Mouse (Mus musculus) stomach, postnatal 0 days (tissue): Measurements from ENCODE around the gene Ptgis. TPM values are rescaled to one million over a fixed set of nuclear protein-coding genes. Genes with fewer than 3 reads are reported as not detected.

Experiments used
- ATAC-seq: fragments of 200-750 bp; cut with Nextera tagmentation; 2 replicates; pipeline ENCODE4 v1.8.0; 2017; ENCODE audit not compliant: low FRiP score, low TSS enrichment
- DNase-seq: peaks from one replicate; pipeline ENCODE4 v3.0.0-alpha.2; 2016; ENCODE audit warnings: low spot score
- H3K27ac ChIP-seq: fragments of 300-500 bp; sonication (generic); replicated peaks from 2 replicates; pipeline ENCODE4 v1.5.1; 2014; ENCODE audit warnings: mild to moderate bottlenecking, control low read depth
- H3K27me3 ChIP-seq: fragments of 300-500 bp; sonication (generic); 2 replicates; pipeline ENCODE4 v1.6.1; 2014; ENCODE audit warnings: low read length; ENCODE audit not compliant: control insufficient read depth, insufficient read depth
- H3K36me3 ChIP-seq: fragments of 300-500 bp; sonication (generic); 2 replicates; pipeline ENCODE4 v1.6.1; 2014; ENCODE audit warnings: low read length, mixed read lengths; ENCODE audit not compliant: control insufficient read depth, insufficient read depth
- H3K4me1 ChIP-seq: fragments of 300-500 bp; sonication (generic); replicated peaks from 2 replicates; pipeline ENCODE4 v1.6.1; 2014; ENCODE audit warnings: antibody characterized with exemption; ENCODE audit not compliant: control insufficient read depth, insufficient read depth
- H3K4me2 ChIP-seq: fragments of 300-500 bp; sonication (generic); replicated peaks from 2 replicates; pipeline ENCODE4 v1.6.1; 2014; ENCODE audit warnings: low read depth, mild to moderate bottlenecking, control low read depth, moderate library complexity
- H3K4me3 ChIP-seq: fragments of 300-500 bp; sonication (generic); 2 replicates; pipeline ENCODE4 v1.5.1; 2014; ENCODE audit warnings: low read depth, low read length, control low read depth
- H3K9ac ChIP-seq: fragments of 300-500 bp; sonication (generic); 2 replicates; pipeline ENCODE4 v1.6.1; 2014; ENCODE audit warnings: mild to moderate bottlenecking, low read length, control low read depth, mixed read lengths
- H3K9me3 ChIP-seq: fragments of 300-500 bp; sonication (generic); 2 replicates; pipeline ENCODE4 v1.6.1; 2016; ENCODE audit warnings: low read length; ENCODE audit not compliant: control insufficient read depth
- CTCF ChIP-seq: IDR thresholded peaks from 2 replicates; pipeline ENCODE4 v1.5.1; 2016; ENCODE audit warnings: antibody characterized with exemption, low read depth, mild to moderate bottlenecking, moderate library complexity
- EP300 ChIP-seq: optimal IDR thresholded peaks from 2 replicates; pipeline ENCODE3; 2016; ENCODE audit warnings: antibody characterized with exemption
- WGBS: fragments of 180-500 bp; shearing (Covaris S2); extraction: QIAGEN DNeasy Blood & Tissue Kit; methylation state at CpG from one replicate; pipeline ENCODE4 v1.1.7; 2014; 5-methylcytosine and 5-hydroxymethylcytosine counted together
- polyA plus RNA-seq: library from polyadenylated mRNA; unstranded; fragments of >200 nt; fragmentation: Nextera tagmentation; extraction: Ambion mirVana; gene quantifications from 2 replicates; pipeline ENCODE4 v1.2.1, GENCODE M21; 2015

Ptgis gene
- 21.9 and 26.7 TPM in 2 replicates for polyA plus RNA-seq

- H3K9ac ChIP-seq = peak within 1 kb of the TSS; percentile 59
- H3K9me3 ChIP-seq = no peaks in the 10 kb centered on the region
- TF ChIP-seq CTCF = peak; percentile 9; the same call in 1 of the 2 replicates
- TF ChIP-seq EP300 = no peak
- peak within 1 kb of the TSS; percentile 58 for H3K27ac ChIP-seq
- no peaks in the 10 kb centered on the region for H3K4me1 ChIP-seq
- peak; percentile 65 for ATAC-seq
- DNase-seq = peak; percentile 41
- H3K27me3 ChIP-seq = no peaks in the 10 kb centered on the region
- no peaks in the 10 kb centered on the region for H3K36me3 ChIP-seq
- peak within 1 kb of the TSS; percentile 48 for H3K4me3 ChIP-seq
- WGBS = 3% methylated on average over 43 of the region's 45 CpGs
- H3K4me2 ChIP-seq = peak within 1 kb of the TSS; percentile 68
Measured at GRCm38 (mm10) chr2:167240008-167240964, at the start of gene Ptgis. Gene Ptgis (minus strand): TSS chr2:167240604.

- ATAC-seq (no peak), DNase-seq (no peak)
- WGBS = 94% methylated on average over 13 of the region's 13 CpGs
- no peaks in the 10 kb centered on the region for H3K9me3 ChIP-seq
- TF ChIP-seq CTCF (no peak), EP300 (no peak)
- H3K4me2 ChIP-seq = no peak overlapping the region
- H3K27ac ChIP-seq = no peak overlapping the region
- no peaks in the 10 kb centered on the region for H3K36me3 ChIP-seq
- H3K4me1 ChIP-seq = no peaks in the 10 kb centered on the region
- H3K9ac ChIP-seq = no peak overlapping the region
- H3K27me3 ChIP-seq = no peaks in the 10 kb centered on the region
- H3K4me3 ChIP-seq = no peak overlapping the region
Measured at GRCm38 (mm10) chr2:167281461-167281860, 41.1 kb upstream of the Ptgis start.

DNA sequence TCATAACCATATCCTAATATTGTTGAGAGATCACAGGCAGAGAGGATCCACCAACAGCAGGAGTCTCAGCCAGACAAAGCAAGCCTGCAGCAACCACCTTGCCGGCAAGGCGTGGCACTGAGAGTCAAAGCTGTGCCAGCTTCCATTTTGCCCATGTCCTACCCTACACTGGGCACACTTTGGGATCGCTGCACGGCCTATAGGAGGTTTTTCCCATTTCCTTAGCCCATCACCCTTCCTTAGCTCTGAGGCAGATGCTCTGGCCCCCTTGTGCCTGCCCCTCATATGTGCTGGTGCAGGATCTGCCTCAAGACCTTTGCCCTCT is 40.5 kb upstream of the Ptgis start:
- ATAC-seq (peak; percentile 36; the same call in 1 of the 2 replicates), DNase-seq (no peak)
- no peaks in the 10 kb centered on the region for H3K9me3 ChIP-seq
- 76% methylated on average over 4 of the region's 4 CpGs for WGBS
- no peaks in the 10 kb centered on the region for H3K4me1 ChIP-seq
- H3K36me3 ChIP-seq = no peaks in the 10 kb centered on the region
- H3K9ac ChIP-seq = no peak overlapping the region
- no peak overlapping the region for H3K4me2 ChIP-seq
- H3K27me3 ChIP-seq = no peaks in the 10 kb centered on the region
- H3K27ac ChIP-seq = no peak overlapping the region
- H3K4me3 ChIP-seq = no peak overlapping the region
- no peak for TF ChIP-seq CTCF
- TF ChIP-seq EP300 = no peak

GRCm38 (mm10) chr2:167280090-167280985 is 39.9 kb upstream of the Ptgis start:
- WGBS = 44% methylated on average over 26 of the region's 26 CpGs
- no peaks in the 10 kb centered on the region for H3K4me1 ChIP-seq
- H3K27me3 ChIP-seq = no peaks in the 10 kb centered on the region
- ATAC-seq (peak; percentile 80), DNase-seq (peak; percentile 71)
- no peak overlapping the region for H3K9ac ChIP-seq
- no peaks in the 10 kb centered on the region for H3K9me3 ChIP-seq
- H3K4me3 ChIP-seq = no peak overlapping the region
- no peak overlapping the region for H3K4me2 ChIP-seq
- no peak for TF ChIP-seq EP300
- TF ChIP-seq CTCF = peak; percentile 99
- H3K36me3 ChIP-seq = no peaks in the 10 kb centered on the region
- H3K27ac ChIP-seq = no peak overlapping the region

DNA sequence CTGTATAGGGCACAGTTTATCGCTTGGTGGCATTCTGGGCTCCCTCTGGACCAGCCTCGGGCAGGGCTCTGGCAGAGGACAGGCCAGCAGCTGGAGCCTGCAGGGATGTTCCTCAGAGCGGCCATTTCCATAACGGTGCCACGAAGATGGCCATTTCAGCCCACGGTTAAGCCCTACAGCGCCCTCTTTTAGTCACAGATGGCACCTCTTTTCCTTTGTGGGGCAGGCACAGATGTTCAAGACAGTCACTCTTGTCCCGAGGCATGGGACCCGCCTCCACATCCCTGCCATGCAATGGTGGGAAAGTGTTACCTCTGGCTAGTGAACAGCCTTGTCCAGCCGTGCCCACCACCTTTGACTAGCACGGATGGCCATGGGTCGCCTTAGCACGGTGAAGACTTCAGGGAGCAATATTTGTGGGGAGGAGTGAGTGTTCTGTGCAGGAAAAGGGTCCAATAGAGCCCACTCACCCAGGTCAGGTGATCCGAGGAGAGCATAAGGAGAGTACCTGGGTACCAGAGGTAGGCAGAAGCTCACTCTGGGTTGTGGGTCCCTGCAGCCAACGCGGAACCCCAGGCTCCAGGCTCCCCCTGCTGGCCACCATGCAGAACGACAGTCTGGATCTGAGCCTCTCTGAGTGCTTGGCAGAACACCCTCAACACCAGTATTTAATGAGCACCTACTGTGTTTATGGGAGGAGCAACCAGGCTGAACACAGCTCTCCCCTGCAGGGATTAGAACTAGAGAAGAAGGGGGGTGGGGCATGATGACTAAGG is 38.5 kb upstream of the Ptgis start:
- Histone ChIP-seq H3K4me2 (no peak overlapping the region), H3K27ac (no peak overlapping the region), H3K27me3 (no peaks in the 10 kb centered on the region), H3K9ac (no peak overlapping the region), H3K4me3 (no peak overlapping the region), H3K4me1 (no peaks in the 10 kb centered on the region), H3K9me3 (no peaks in the 10 kb centered on the region), H3K36me3 (no peaks in the 10 kb centered on the region)
- ATAC-seq = peak; percentile 63
- TF ChIP-seq EP300 (no peak), CTCF (peak; percentile 94)
- peak; percentile 72 for DNase-seq
- WGBS = 57% methylated on average over 17 of the region's 17 CpGs
